Mouse (Mus musculus): ENCODE measurements around the gene Cpn1. TPM values are rescaled to one million over a fixed set of nuclear protein-coding genes. Genes with fewer than 3 reads are reported as not detected.

Gene Cpn1
- polyA plus RNA-seq, 1 experiment from 2014 or later: not detected

DNA sequence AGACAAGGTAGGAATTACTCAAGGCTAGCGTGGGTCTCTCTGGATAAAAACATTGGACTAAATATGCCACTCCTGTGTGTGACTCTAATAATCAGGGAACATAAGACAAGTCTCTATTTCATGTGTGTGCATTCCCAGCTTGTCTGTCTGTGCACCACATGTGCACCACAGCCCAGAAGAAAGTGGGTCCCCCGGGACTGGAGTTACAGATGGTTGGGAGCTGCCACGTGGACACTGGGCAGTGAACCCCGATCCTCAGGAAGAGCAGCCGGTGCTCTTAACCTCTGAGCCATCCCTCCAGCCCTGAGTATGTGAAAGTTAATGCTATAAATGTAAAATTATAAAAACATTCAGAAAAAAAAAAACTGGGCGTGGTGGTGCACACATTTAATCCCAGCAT lies 68.6 kb downstream of the Cpn1 start:
- H3K79me2 ChIP-seq (ENCODE audit: inconsistent target): peaks cover 14% of the 10 kb centered on the region; the same call in 1 of the 2 replicates

GRCm38 (mm10) chr19:43917406-43917691 lies 69.0 kb downstream of the Cpn1 start:
- WGBS (ENCODE audit: missing documents): 31% methylated on average over 2 of the region's 2 CpGs
- no peaks in the 10 kb centered on the region for H3K36me3 ChIP-seq (ENCODE audit: inconsistent target)
- H3K79me2 ChIP-seq (ENCODE audit: inconsistent target): peaks cover 10% of the 10 kb centered on the region; the same call in 1 of the 2 replicates
- H3K4me3 ChIP-seq (ENCODE audit: inconsistent target): no peak overlapping the region
- no peak overlapping the region for H3K27ac ChIP-seq

More for the DNA sequence above, 68.6 kb downstream of the Cpn1 start:
- H3K27ac ChIP-seq: no peak overlapping the region
- WGBS (ENCODE audit: missing documents): 91% methylated on average over 6 of the region's 6 CpGs
- H3K36me3 ChIP-seq (ENCODE audit: inconsistent target): no peaks in the 10 kb centered on the region
- no peak overlapping the region for H3K4me3 ChIP-seq (ENCODE audit: inconsistent target)

GRCm38 (mm10) chr19:43916586-43917405 lies 69.6 kb downstream of the Cpn1 start:
- H3K36me3 ChIP-seq (ENCODE audit: inconsistent target): 0 out of 2 replicates have a peak, but pooled peaks cover 2% of the 10 kb centered on the region
- 40% methylated on average over 21 of the region's 21 CpGs for WGBS (ENCODE audit: missing documents)
- H3K27ac ChIP-seq: no peak overlapping the region
- no peak overlapping the region for H3K4me3 ChIP-seq (ENCODE audit: inconsistent target)
- H3K79me2 ChIP-seq (ENCODE audit: inconsistent target): peaks cover 10% of the 10 kb centered on the region; the same call in 1 of the 2 replicates

GRCm38 (mm10) chr19:43915431-43915830 lies 70.9 kb downstream of the Cpn1 start:
- no peak overlapping the region for H3K4me3 ChIP-seq (ENCODE audit: inconsistent target)
- peaks cover 15% of the 10 kb centered on the region for H3K36me3 ChIP-seq (ENCODE audit: inconsistent target)
- 81% methylated on average over 9 of the region's 9 CpGs for WGBS (ENCODE audit: missing documents)
- peaks cover 10% of the 10 kb centered on the region; the same call in 1 of the 2 replicates for H3K79me2 ChIP-seq (ENCODE audit: inconsistent target)
- H3K27ac ChIP-seq: no peak overlapping the region

DNA sequence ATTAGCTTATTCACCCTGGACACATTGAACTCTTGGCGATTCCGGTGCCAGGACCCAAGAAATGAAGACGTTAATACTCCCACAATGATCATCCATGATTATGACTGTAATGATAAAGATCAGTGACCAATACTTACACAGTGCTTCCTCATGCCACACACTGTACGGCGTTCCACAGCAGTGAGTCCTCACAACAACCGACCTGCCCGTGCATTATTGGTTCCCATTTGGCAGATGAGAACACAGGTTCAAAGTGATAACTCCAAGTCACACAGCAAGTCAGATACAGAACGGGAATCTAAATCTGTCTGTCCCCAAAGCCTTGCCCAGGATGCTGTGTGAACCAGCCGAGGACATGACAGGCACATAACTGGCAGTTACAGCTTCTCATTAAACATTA lies 71.4 kb downstream of the Cpn1 start:
- H3K27ac ChIP-seq: no peak overlapping the region
- H3K79me2 ChIP-seq (ENCODE audit: inconsistent target): peaks cover 10% of the 10 kb centered on the region; the same call in 1 of the 2 replicates
- H3K36me3 ChIP-seq (ENCODE audit: inconsistent target): peaks cover 20% of the 10 kb centered on the region
- whole genome bisulfite sequencing (ENCODE audit: missing documents): 96% methylated on average over 9 of the region's 9 CpGs
- H3K4me3 ChIP-seq (ENCODE audit: inconsistent target): no peak overlapping the region

- Histone ChIP-seq H3K36me3 (ENCODE audit: inconsistent target) (peaks cover 35% of the 10 kb centered on the region), H3K27ac (peak overlapping the region; percentile 4; the same call in 1 of the 2 replicates), H3K4me3 (ENCODE audit: inconsistent target) (no peak overlapping the region), H3K79me2 (ENCODE audit: inconsistent target) (peaks cover 7% of the 10 kb centered on the region; the same call in 1 of the 2 replicates)
- WGBS (ENCODE audit: missing documents): 73% methylated on average over 4 of the region's 4 CpGs
Measured at GRCm38 (mm10) chr19:43912775-43913486, 73.4 kb downstream of the Cpn1 start.

GRCm38 (mm10) chr19:43906492-43906891 lies 79.9 kb downstream of the Cpn1 start:
- H3K27ac ChIP-seq: no peak overlapping the region
- H3K4me3 ChIP-seq (ENCODE audit: inconsistent target): no peak overlapping the region
- 96% methylated on average over 7 of the region's 7 CpGs for WGBS (ENCODE audit: missing documents)
- H3K36me3 ChIP-seq (ENCODE audit: inconsistent target): peaks cover 46% of the 10 kb centered on the region
- H3K79me2 ChIP-seq (ENCODE audit: inconsistent target): no peaks in the 10 kb centered on the region

Other genes with a start within 250 kb of the Cpn1 start
- 15.4 to 18.3 TPM (median 16.2 TPM) in 3 replicates for gene Cutc, start 233.6 kb downstream of the Cpn1 start, polyA plus RNA-seq (2018)
- gene Cox15, start 233.6 kb downstream of the Cpn1 start, polyA plus RNA-seq (2018): 14.3 to 15.8 TPM (median 15.3 TPM) in 3 replicates
- gene Abcc2, start 204.4 kb downstream of the Cpn1 start, polyA plus RNA-seq (2018): 0.04 TPM in 2 of 3 replicates, not detected in the other
- gene Dnmbp, start 46.4 kb downstream of the Cpn1 start, polyA plus RNA-seq (2018): 10.0 to 13.6 TPM (median 12.2 TPM) in 3 replicates
- gene Cyp2c23, start 42.7 kb upstream of the Cpn1 start, polyA plus RNA-seq (2018): 0.09 TPM in 1 of 3 replicates, not detected in the others
- 27.9 to 30.5 TPM (median 29.9 TPM) in 3 replicates for gene Erlin1, start 83.2 kb upstream of the Cpn1 start, polyA plus RNA-seq (2018)
- 20.5 to 49.0 TPM (median 40.3 TPM) in 3 replicates for gene Chuk, start 120.9 kb upstream of the Cpn1 start, polyA plus RNA-seq (2018)
- 12.7 to 13.8 TPM (median 12.9 TPM) in 3 replicates for gene Cwf19l1, start 149.3 kb upstream of the Cpn1 start, polyA plus RNA-seq (2018)
- gene Bloc1s2, start 159.9 kb upstream of the Cpn1 start, polyA plus RNA-seq (2018): 26.5 to 60.1 TPM (median 52.8 TPM) in 3 replicates
- not detected in 3 replicates for gene Pkd2l1, start 205.9 kb upstream of the Cpn1 start, polyA plus RNA-seq (2018)
- gene Scd3, start 216.7 kb upstream of the Cpn1 start, polyA plus RNA-seq (2018): not detected in 3 replicates

All from macrophage (primary cell).